Mouse (Mus musculus) ES-E14 (cell line): ENCODE measurements around the gene Fkbp10. TPM values are rescaled to one million over a fixed set of nuclear protein-coding genes. Genes with fewer than 3 reads are reported as not detected.

ENCODE experiments used
- DNase-seq: peaks from one replicate; pipeline ENCODE4 v3.0.0-alpha.2; 2013; ENCODE audit warnings: low read depth, low spot score
- H3K27ac ChIP-seq: 2 replicates; pipeline ENCODE4 v1.5.1; 2012; ENCODE audit warnings: low read depth, mild to moderate bottlenecking, low read length, moderate library complexity, mixed read lengths; ENCODE audit not compliant: poor library complexity, insufficient read depth, severe bottlenecking
- H3K36me3 ChIP-seq: 2 replicates; pipeline ENCODE4 v1.6.1; 2012; ENCODE audit warnings: mild to moderate bottlenecking, low read length, moderate library complexity, mixed read lengths; ENCODE audit not compliant: control insufficient read depth, poor library complexity, insufficient read depth, severe bottlenecking
- H3K4me1 ChIP-seq, 2 experiments: fragments of 150-350 bp in 1 of 2; sonication (generic) in 1 of 2; 2 replicates each; pipeline ENCODE4 v1.6.1; 2012; ENCODE audit warnings: low read length in 2 of 2, mild to moderate bottlenecking in 1 of 2, mixed read lengths in 1 of 2; ENCODE audit not compliant: control insufficient read depth in 2 of 2, insufficient read depth in 2 of 2, poor library complexity in 1 of 2
- H3K4me3 ChIP-seq, 2 experiments: fragments of 150-350 bp in 1 of 2; sonication (generic) in 1 of 2; 2 replicates each; pipeline ENCODE4 v1.5.1; 2012; ENCODE audit warnings: low read length in 2 of 2, low read depth in 1 of 2, mild to moderate bottlenecking in 1 of 2, mixed read lengths in 1 of 2; ENCODE audit not compliant: insufficient read depth in 1 of 2, poor library complexity in 1 of 2, severe bottlenecking in 1 of 2
- H3K9ac ChIP-seq: 2 replicates; pipeline ENCODE4 v1.6.1; 2012; ENCODE audit warnings: low read depth, mild to moderate bottlenecking, low read length, mixed read lengths; ENCODE audit not compliant: poor library complexity, insufficient read depth, severe bottlenecking
- H3K9me3 ChIP-seq: fragments of 150-350 bp; sonication (generic); 2 replicates; pipeline ENCODE4 v1.6.1; 2012; ENCODE audit warnings: low read depth, mild to moderate bottlenecking, low read length; ENCODE audit not compliant: control insufficient read depth, insufficient read depth
- CHD2 ChIP-seq: IDR thresholded peaks from 2 replicates; pipeline ENCODE4 v1.6.1; 2014; ENCODE audit warnings: mild to moderate bottlenecking, low read depth, low read length, inconsistent platforms
- HCFC1 ChIP-seq: IDR thresholded peaks from 2 replicates; pipeline ENCODE4 v1.6.1; 2012; ENCODE audit warnings: low read length, inconsistent platforms, borderline replicate concordance; ENCODE audit not compliant: insufficient read depth
- MAFK ChIP-seq: IDR thresholded peaks from 2 replicates; pipeline ENCODE4 v1.6.1; 2014; ENCODE audit warnings: mild to moderate bottlenecking, low read depth, low read length, inconsistent platforms; ENCODE audit not compliant: insufficient read depth
- ZC3H11A ChIP-seq: IDR thresholded peaks from 2 replicates; pipeline ENCODE4 v1.6.1; 2012; ENCODE audit warnings: low read depth, mild to moderate bottlenecking, inconsistent platforms, low read length, borderline replicate concordance
- ZNF384 ChIP-seq: IDR thresholded peaks from 2 replicates; pipeline ENCODE4 v1.6.1; 2012; ENCODE audit warnings: low read depth, low read length, inconsistent platforms
- in situ Hi-C, 2 experiments: fragments of 600-800 bp; cut with MboI; formaldehyde crosslinking; loops; one replicate each; pipeline ENCODE4 v1.15.1; 2025; ENCODE audit warnings: low sequenced_read_pairs in 2 of 2, inconsistent platforms in 1 of 2; ENCODE audit not compliant: unreplicated experiment in 2 of 2
- total RNA-seq: library from RNA; depleted of rRNA; stranded (reverse); fragments of 300-350 nt; gene quantifications from 2 replicates; pipeline ENCODE4 v1.2.3, GENCODE M21; 2012

Gene Fkbp10
- total RNA-seq, 1 experiment = 73.3 TPM

- in situ Hi-C loops = no loop called here
Observed at GRCm38 (mm10) chr11:100465229-100465792, 49.8 kb downstream of the Fkbp10 start.

GRCm38 (mm10) chr11:100465833-100466232 is 50.3 kb downstream of the Fkbp10 start:
- H3K9ac ChIP-seq = no peak overlapping the region
- peaks cover 13% of the 10 kb centered on the region; the same call in 1 of the 2 replicates for H3K36me3 ChIP-seq

More at GRCm38 (mm10) chr11:100465229-100465792, 49.8 kb downstream of the Fkbp10 start:
- Histone ChIP-seq H3K36me3 (peaks cover 13% of the 10 kb centered on the region; the same call in 1 of the 2 replicates), H3K9me3 (no peaks in the 10 kb centered on the region), H3K4me1 (no peaks in the 10 kb centered on the region), H3K9ac (no peak overlapping the region), H3K27ac (no peak overlapping the region), H3K4me3 (no peak overlapping the region)
- no peak for TF ChIP-seq ZNF384
- no peak for TF ChIP-seq MAFK
- no peak for TF ChIP-seq ZC3H11A
- no peak for TF ChIP-seq HCFC1
- no peak for TF ChIP-seq CHD2
- DNase-seq = no peak

DNA sequence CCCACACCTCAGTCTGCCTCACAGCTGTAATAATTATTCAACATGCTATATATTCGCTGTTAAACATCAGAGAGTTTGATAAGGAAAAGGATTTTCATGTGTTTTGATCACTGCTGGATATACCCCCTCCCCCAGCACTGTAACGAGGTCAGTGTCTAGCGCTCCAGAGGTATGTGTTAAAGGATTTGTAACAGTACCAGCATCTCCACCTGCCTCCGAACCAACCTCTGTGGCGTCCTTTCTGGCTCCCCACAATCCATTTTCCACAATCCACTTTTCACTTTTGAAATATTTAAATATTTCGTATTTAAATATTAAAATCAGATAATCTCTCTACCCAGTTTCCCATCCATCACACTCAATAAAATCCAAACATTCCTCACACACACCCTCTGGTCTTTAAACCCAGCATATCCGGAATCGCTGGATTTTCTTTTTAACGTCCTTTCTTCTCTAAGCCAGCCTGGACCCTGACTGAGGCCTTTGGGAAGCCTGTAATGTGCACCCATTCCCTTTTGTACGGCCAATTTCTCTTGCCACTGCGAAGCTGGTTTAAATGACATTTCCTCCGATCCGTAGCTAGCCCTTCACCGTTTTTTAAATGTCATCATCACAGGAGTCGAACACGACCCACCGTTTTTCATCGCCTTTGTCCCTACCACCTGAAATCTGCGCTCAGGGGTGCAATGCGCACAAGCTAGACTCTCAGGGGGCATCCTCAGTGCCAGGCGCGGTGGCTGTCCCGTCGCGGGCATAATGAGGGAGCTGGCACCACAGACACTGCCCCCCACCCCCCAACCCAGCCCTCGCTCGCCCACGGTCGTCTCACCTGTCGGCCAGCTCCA is 56.1 kb downstream of the Fkbp10 start:
- DNase-seq = no peak
- no peak for TF ChIP-seq CHD2
- peak overlapping the region; percentile 90 for H3K9ac ChIP-seq
- H3K27ac ChIP-seq = no peak overlapping the region
- H3K4me3 ChIP-seq = peak overlapping the region; percentile 90 to 98
- in situ Hi-C loops = no loop called here
- peaks cover 3% of the 10 kb centered on the region; the same call in 1 of the 2 replicates for H3K36me3 ChIP-seq
- peaks cover 0 to 2% of the 10 kb centered on the region in 2 experiments; a peak in 1 of 4 replicates for H3K4me1 ChIP-seq
- no peaks in the 10 kb centered on the region for H3K9me3 ChIP-seq

More at GRCm38 (mm10) chr11:100465833-100466232, 50.3 kb downstream of the Fkbp10 start:
- Histone ChIP-seq H3K4me3 (no peak overlapping the region), H3K4me1 (peaks cover 0 to under 1% of the 10 kb centered on the region in 2 experiments; a peak in 1 of 4 replicates), H3K9me3 (no peaks in the 10 kb centered on the region), H3K27ac (no peak overlapping the region)
- no peak for DNase-seq
- in situ Hi-C loops = no loop called here
- TF ChIP-seq ZC3H11A = no peak
- no peak for TF ChIP-seq ZNF384
- TF ChIP-seq CHD2 = no peak
- TF ChIP-seq HCFC1 = no peak
- TF ChIP-seq MAFK = no peak

GRCm38 (mm10) chr11:100472197-100472934 is 56.9 kb downstream of the Fkbp10 start, which contains the start of gene Klhl11:
Klhl11 (minus strand) TSS chr11:100472741.
- TF ChIP-seq HCFC1 (peak; percentile 69), MAFK (no peak), ZNF384 (peak; percentile 94), ZC3H11A (no peak), CHD2 (no peak)
- peak; percentile 85 for DNase-seq
- peak within 1 kb of the TSS; percentile 90 to 98 for H3K4me3 ChIP-seq
- no peak within 1 kb of the TSS for H3K27ac ChIP-seq
- in situ Hi-C loops = no loop called here
- no peaks in the 10 kb centered on the region for H3K9me3 ChIP-seq
- peaks cover 4% of the 10 kb centered on the region; the same call in 1 of the 2 replicates for H3K36me3 ChIP-seq
- peaks cover 0 to 2% of the 10 kb centered on the region in 2 experiments; a peak in 1 of 4 replicates for H3K4me1 ChIP-seq
- peak within 1 kb of the TSS; percentile 90 for H3K9ac ChIP-seq
